Mouse (Mus musculus) CH12.LX (cell line): Measurements from ENCODE around the gene Dcaf11.

ENCODE experiments used
- CTCF ChIP-seq, 2 experiments: IDR thresholded peaks in 1 of 2; conservative IDR thresholded peaks in 1 of 2; 2 replicates each; pipeline ENCODE4 v1.5.1; 2011 to 2012; ENCODE audit warnings: low read depth in 2 of 2, low read length in 2 of 2, improper control_type of control experiment in 1 of 2, inconsistent platforms in 1 of 2, mild to moderate bottlenecking in 1 of 2, moderate library complexity in 1 of 2
- ELF1 ChIP-seq: IDR thresholded peaks from 2 replicates; pipeline ENCODE4 v1.6.1; 2014; ENCODE audit warnings: low read depth, mild to moderate bottlenecking, inconsistent platforms, low read length, improper control_type of control experiment
- ETS1 ChIP-seq: conservative IDR thresholded peaks from 2 replicates; pipeline ENCODE4 v1.6.1; 2012; ENCODE audit warnings: low read depth, mild to moderate bottlenecking, inconsistent platforms, low read length, improper control_type of control experiment, moderate library complexity
- MAFK ChIP-seq: IDR thresholded peaks from 2 replicates; pipeline ENCODE4 v1.6.1; 2011; ENCODE audit warnings: low read length, improper control_type of control experiment; ENCODE audit not compliant: insufficient replicate concordance
- MAX ChIP-seq: IDR thresholded peaks from 2 replicates; pipeline ENCODE4 v1.6.1; 2011; ENCODE audit warnings: low read length, improper control_type of control experiment
- PAX5 ChIP-seq: IDR thresholded peaks from 2 replicates; pipeline ENCODE4 v1.6.1; 2012; ENCODE audit warnings: low read length, inconsistent platforms, mixed read lengths
- POLR2A ChIP-seq: IDR thresholded peaks from 2 replicates; pipeline ENCODE4 v1.6.1; 2011; ENCODE audit warnings: low read depth, mild to moderate bottlenecking, improper control_type of control experiment, low read length
- RCOR1 ChIP-seq: conservative IDR thresholded peaks from 2 replicates; pipeline ENCODE4 v1.6.1; 2012; ENCODE audit warnings: low read depth, mild to moderate bottlenecking, inconsistent platforms, low read length, improper control_type of control experiment
- USF1 ChIP-seq: IDR thresholded peaks from 2 replicates; pipeline ENCODE4 v1.6.1; 2014; ENCODE audit warnings: low read depth, mild to moderate bottlenecking, inconsistent platforms, low read length, improper control_type of control experiment
- USF2 ChIP-seq: conservative IDR thresholded peaks from 2 replicates; pipeline ENCODE4 v1.6.1; 2011; ENCODE audit warnings: low read depth, low read length, improper control_type of control experiment
- ZC3H11A ChIP-seq: IDR thresholded peaks from 2 replicates; pipeline ENCODE4 v1.6.1; 2012; ENCODE audit warnings: low read depth, mild to moderate bottlenecking, inconsistent platforms, low read length, improper control_type of control experiment
- ZKSCAN1 ChIP-seq: IDR thresholded peaks from 2 replicates; pipeline ENCODE4 v1.6.1; 2012; ENCODE audit warnings: low read depth, inconsistent platforms, low read length, improper control_type of control experiment, borderline replicate concordance
- ZMIZ1 ChIP-seq: IDR thresholded peaks from 2 replicates; pipeline ENCODE4 v1.6.1; 2012; ENCODE audit warnings: low read depth, mild to moderate bottlenecking, inconsistent platforms, low read length, improper control_type of control experiment

DNA sequence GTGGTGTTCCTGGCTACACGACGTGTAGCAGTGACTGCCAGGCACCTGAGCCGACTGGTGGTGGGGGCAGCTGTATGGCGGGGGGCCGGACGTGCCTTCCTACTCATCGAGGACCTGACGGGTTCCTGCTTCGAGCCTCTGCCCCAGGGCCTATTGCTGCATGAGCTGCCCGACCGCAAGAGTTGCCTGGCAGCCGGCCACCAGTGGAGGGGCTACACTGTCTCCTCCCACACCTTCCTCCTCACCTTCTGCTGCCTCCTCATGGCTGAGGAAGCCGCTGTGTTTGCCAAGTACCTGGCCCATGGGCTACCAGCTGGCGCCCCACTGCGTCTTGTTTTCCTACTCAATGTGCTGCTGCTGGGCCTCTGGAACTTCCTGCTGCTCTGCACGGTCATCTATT is 16.6 kb downstream of the Dcaf11 start:
- TF ChIP-seq ETS1 (no peak), MAFK (no peak), CTCF (conservative IDR thresholded peaks at IDR 0.05 in 1 of 2, IDR thresholded peaks at IDR 0.05 in 1 of 2; ENCODE audit: low read depth in 2 of 2, low read length in 2 of 2) (no peak), ELF1 (no peak), POLR2A (no peak), ZC3H11A (no peak), MAX (no peak), PAX5 (no peak), USF2 (no peak), RCOR1 (no peak), USF1 (no peak), ZMIZ1 (no peak), ZKSCAN1 (no peak)
